Mouse (Mus musculus) telencephalon, adult 2 months (tissue): ENCODE data around the gene Tmem232.
"Not testable (repeated sequence)": the region's sequence is repeated elsewhere in the genome, so short reads cannot be mapped to it uniquely, and the experiment has no call there.

ENCODE experiments used
- DNase-seq: peaks from one replicate; pipeline ENCODE4 v3.0.0-alpha.2; 2011; ENCODE audit warnings: low read depth, low spot score

Gene Tmem232

GRCm38 (mm10) chr17:65540441-65541272 lies at the start of gene Tmem232:
TSS of gene Tmem232 (minus strand) at chr17:65540782.
- no peak for DNase-seq

- no peak for DNase-seq
Measured at GRCm38 (mm10) chr17:65586892-65587291, 46.3 kb upstream of the Tmem232 start.

- DNase-seq = no peak
Measured at GRCm38 (mm10) chr17:65581440-65581839, 40.9 kb upstream of the Tmem232 start.

GRCm38 (mm10) chr17:65579766-65580165 lies 39.2 kb upstream of the Tmem232 start:
- no peak for DNase-seq

- no peak for DNase-seq
Measured at GRCm38 (mm10) chr17:65575339-65575738, 34.8 kb upstream of the Tmem232 start.

- no peak for DNase-seq
Measured at GRCm38 (mm10) chr17:65574850-65575249, 34.3 kb upstream of the Tmem232 start.

GRCm38 (mm10) chr17:65571866-65572265 lies 31.3 kb upstream of the Tmem232 start:
- DNase-seq = no peak

- DNase-seq = no peak
Measured at GRCm38 (mm10) chr17:65571466-65571865, 30.9 kb upstream of the Tmem232 start.

GRCm38 (mm10) chr17:65564189-65564588 lies 23.6 kb upstream of the Tmem232 start:
- no peak for DNase-seq

GRCm38 (mm10) chr17:65563345-65563744 lies 22.8 kb upstream of the Tmem232 start:
- no peak for DNase-seq

- peak; percentile 75 for DNase-seq
Measured at GRCm38 (mm10) chr17:65562761-65563160, 22.2 kb upstream of the Tmem232 start.

- DNase-seq = no peak
Measured at GRCm38 (mm10) chr17:65561361-65562015, 20.9 kb upstream of the Tmem232 start.

GRCm38 (mm10) chr17:65559273-65559672 lies 18.7 kb upstream of the Tmem232 start:
- no peak for DNase-seq

- no peak for DNase-seq
Measured at GRCm38 (mm10) chr17:65558788-65559187, 18.2 kb upstream of the Tmem232 start.

GRCm38 (mm10) chr17:65558217-65558616 lies 17.6 kb upstream of the Tmem232 start:
- no peak for DNase-seq

GRCm38 (mm10) chr17:65557212-65557611 lies 16.6 kb upstream of the Tmem232 start:
- DNase-seq = no peak

GRCm38 (mm10) chr17:65556798-65557197 lies 16.2 kb upstream of the Tmem232 start:
- no peak for DNase-seq

GRCm38 (mm10) chr17:65552426-65552997 lies 11.9 kb upstream of the Tmem232 start:
- no peak for DNase-seq

- DNase-seq = no peak
Measured at GRCm38 (mm10) chr17:65550357-65550756, 9.8 kb upstream of the Tmem232 start.

GRCm38 (mm10) chr17:65548698-65549365 lies 8.2 kb upstream of the Tmem232 start:
- no peak for DNase-seq

GRCm38 (mm10) chr17:65546221-65546620 lies 5.6 kb upstream of the Tmem232 start:
- not testable (repeated sequence) for DNase-seq

GRCm38 (mm10) chr17:65536156-65536555 lies 4.4 kb downstream of the Tmem232 start:
- DNase-seq = no peak
